Mouse (Mus musculus): ENCODE results near the gene Psmc5. TPM values are rescaled to one million over a fixed set of nuclear protein-coding genes. Genes with fewer than 3 reads are reported as not detected.
A peak's percentile ranks its signal among the peaks of the same experiment; 100 is the strongest.

Gene Psmc5
- polyA plus RNA-seq, 1 experiment from 2014 or later = 217 TPM

DNA sequence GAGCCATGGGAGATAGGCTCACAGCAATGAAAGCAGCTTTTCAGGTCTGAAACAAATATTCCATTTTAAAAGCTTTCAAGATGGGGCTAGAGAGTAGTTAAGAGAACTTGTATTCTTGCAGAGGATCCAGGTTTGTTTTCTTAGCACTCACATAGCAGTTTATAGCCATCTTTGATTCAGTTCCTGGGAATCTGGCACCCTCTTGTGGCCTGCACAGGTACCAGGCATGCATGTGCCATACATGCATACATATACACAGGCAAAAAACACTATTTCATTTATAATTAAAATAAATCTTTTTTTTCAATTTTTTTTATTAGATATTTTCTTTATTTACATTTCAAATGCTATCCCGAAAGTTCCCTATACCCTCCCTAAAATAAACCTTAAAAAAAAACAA lies 9.1 kb upstream of the Psmc5 start:
- H3K4me1 ChIP-seq (ENCODE audit: control insufficient read depth, insufficient read depth, low read length) = no peaks in the 10 kb centered on the region
- no peak overlapping the region for H3K27ac ChIP-seq (ENCODE audit: low read length)
- no peak for ATAC-seq (replicated peaks; ENCODE audit: extremely low read depth, insufficient read depth, low FRiP score)
- peaks cover 4% of the 10 kb centered on the region; the same call in 1 of the 2 replicates for H3K9me3 ChIP-seq (replicated peaks; ENCODE audit: control insufficient read depth, low read length)
- H3K4me3 ChIP-seq (ENCODE audit: low read length) = no peak overlapping the region
- no peak overlapping the region for H3K9ac ChIP-seq (ENCODE audit: low read length)
- H3K27me3 ChIP-seq (ENCODE audit: control insufficient read depth, insufficient read depth, low read length) = no peaks in the 10 kb centered on the region
- no peak overlapping the region for H3K4me2 ChIP-seq (ENCODE audit: low read depth, low read length)
- H3K36me3 ChIP-seq (ENCODE audit: control insufficient read depth, insufficient read depth) = peaks cover 85% of the 10 kb centered on the region
- WGBS = 89% methylated on average over 1 of the region's 1 CpGs

DNA sequence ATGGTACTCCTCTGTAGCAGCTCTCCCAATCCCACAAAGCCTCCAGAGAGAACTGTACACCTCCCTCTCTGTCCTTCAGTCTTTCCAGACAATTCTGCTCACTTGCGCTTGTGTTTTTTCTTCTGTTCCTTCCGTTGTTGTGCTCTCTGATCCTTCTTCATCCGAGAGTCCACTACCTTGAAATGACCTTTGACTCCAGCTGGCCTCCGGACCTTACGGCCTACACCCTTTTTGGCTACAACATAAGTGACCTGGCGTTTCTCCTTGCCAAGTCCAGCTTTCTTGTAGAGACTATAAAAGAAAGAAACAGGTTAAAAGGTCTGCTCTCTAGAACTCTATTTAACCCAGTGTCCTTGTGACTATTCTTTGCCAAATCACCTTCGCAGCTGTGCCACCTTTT lies 6.6 kb upstream of the Psmc5 start:
- Histone ChIP-seq H3K4me1 (ENCODE audit: control insufficient read depth, insufficient read depth, low read length) (no peaks in the 10 kb centered on the region), H3K9me3 (replicated peaks; ENCODE audit: control insufficient read depth, low read length) (peaks cover 4% of the 10 kb centered on the region; the same call in 1 of the 2 replicates), H3K27me3 (ENCODE audit: control insufficient read depth, insufficient read depth, low read length) (no peaks in the 10 kb centered on the region), H3K4me2 (ENCODE audit: low read depth, low read length) (no peak overlapping the region), H3K27ac (ENCODE audit: low read length) (no peak overlapping the region), H3K36me3 (ENCODE audit: control insufficient read depth, insufficient read depth) (peaks cover 78% of the 10 kb centered on the region), H3K4me3 (ENCODE audit: low read length) (no peak overlapping the region), H3K9ac (ENCODE audit: low read length) (no peak overlapping the region)
- WGBS = 87% methylated on average over 7 of the region's 7 CpGs
- ATAC-seq (replicated peaks; ENCODE audit: extremely low read depth, insufficient read depth, low FRiP score) = no peak

DNA sequence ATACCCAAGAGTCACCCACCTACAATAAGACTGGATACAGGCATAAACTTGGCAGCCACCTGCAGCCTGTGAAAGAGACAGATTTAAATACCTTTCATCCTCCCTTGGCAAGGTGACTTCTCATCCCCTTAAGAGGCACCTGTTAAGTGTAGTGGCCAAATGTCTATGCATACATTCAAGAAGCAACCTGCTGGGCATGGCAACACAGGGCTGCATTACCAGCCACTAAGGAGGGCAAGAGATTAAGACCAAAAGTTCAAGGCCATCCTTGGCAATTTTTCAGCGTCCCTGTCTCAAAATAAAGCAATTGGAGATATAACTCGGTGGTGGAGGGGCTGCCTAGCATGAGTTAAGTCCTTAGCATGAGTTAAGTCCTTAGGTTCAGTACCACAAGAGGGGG lies 1.2 kb upstream of the Psmc5 start:
- H3K27ac ChIP-seq (ENCODE audit: low read length) = no peak overlapping the region; the same call in 1 of the 2 replicates
- peaks cover 41% of the 10 kb centered on the region for H3K36me3 ChIP-seq (ENCODE audit: control insufficient read depth, insufficient read depth)
- peaks cover 13% of the 10 kb centered on the region for H3K4me1 ChIP-seq (ENCODE audit: control insufficient read depth, insufficient read depth, low read length)
- no peaks in the 10 kb centered on the region for H3K9me3 ChIP-seq (replicated peaks; ENCODE audit: control insufficient read depth, low read length)
- no peak for ATAC-seq (replicated peaks; ENCODE audit: extremely low read depth, insufficient read depth, low FRiP score)
- H3K4me3 ChIP-seq (ENCODE audit: low read length) = peak overlapping the region; percentile 94
- WGBS = 10% methylated on average over 2 of the region's 2 CpGs
- no peaks in the 10 kb centered on the region for H3K27me3 ChIP-seq (ENCODE audit: control insufficient read depth, insufficient read depth, low read length)
- H3K9ac ChIP-seq (ENCODE audit: low read length) = peak overlapping the region; percentile 94
- H3K4me2 ChIP-seq (ENCODE audit: low read depth, low read length) = peak overlapping the region; percentile 100

DNA sequence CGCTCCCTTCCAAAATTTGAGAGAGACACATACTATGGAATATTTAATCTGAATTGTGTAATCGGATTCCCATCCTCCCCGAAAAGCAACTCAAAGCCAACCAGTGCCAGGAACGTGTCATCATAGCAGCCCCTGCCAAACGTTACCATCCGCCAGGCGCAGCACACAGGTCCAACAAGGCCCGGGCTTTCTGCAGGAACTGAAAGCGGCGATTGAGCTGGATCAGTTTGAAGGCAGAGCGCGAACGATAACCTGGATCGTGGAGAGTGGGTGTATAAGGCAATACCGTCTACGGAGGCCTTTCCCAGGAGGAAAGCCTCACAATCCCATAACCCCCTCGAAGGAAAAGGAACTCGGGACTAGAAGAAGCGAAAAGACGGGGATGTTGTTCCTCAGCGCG lies 780 bp upstream of the Psmc5 start:
- H3K36me3 ChIP-seq (ENCODE audit: control insufficient read depth, insufficient read depth) = peaks cover 37% of the 10 kb centered on the region
- 2% methylated on average over 22 of the region's 22 CpGs for WGBS

DNA sequence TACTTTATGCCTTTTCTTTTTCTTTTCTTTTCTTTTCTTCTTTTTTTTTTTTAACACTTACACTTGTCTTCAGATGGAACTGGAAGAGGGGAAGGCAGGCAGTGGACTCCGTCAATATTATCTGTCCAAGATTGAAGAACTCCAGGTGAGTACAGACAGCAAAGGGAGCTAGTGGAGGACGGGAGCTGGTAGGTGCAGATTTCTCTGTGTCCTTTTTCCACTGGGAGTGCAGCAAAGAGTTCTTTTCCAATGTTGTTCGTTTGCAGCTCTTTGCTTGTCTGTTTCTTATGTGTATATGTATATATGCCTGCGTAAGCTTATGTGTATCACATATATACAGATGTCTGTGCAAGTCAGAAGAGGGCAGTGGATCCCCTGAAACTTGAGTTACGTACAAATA lies 821 bp downstream of the Psmc5 start:
- peak overlapping the region; percentile 100 for H3K4me2 ChIP-seq (ENCODE audit: low read depth, low read length)
- ATAC-seq (replicated peaks; ENCODE audit: extremely low read depth, insufficient read depth, low FRiP score) = no peak
- peak overlapping the region; percentile 85 for H3K27ac ChIP-seq (ENCODE audit: low read length)
- no peaks in the 10 kb centered on the region for H3K27me3 ChIP-seq (ENCODE audit: control insufficient read depth, insufficient read depth, low read length)
- H3K9me3 ChIP-seq (replicated peaks; ENCODE audit: control insufficient read depth, low read length) = no peaks in the 10 kb centered on the region
- H3K36me3 ChIP-seq (ENCODE audit: control insufficient read depth, insufficient read depth) = peaks cover 34% of the 10 kb centered on the region
- H3K9ac ChIP-seq (ENCODE audit: low read length) = peak overlapping the region; percentile 94
- 53% methylated on average over 5 of the region's 5 CpGs for WGBS
- H3K4me1 ChIP-seq (ENCODE audit: control insufficient read depth, insufficient read depth, low read length) = peaks cover 13% of the 10 kb centered on the region
- H3K4me3 ChIP-seq (ENCODE audit: low read length) = peak overlapping the region; percentile 94

More for the DNA sequence above, 780 bp upstream of the Psmc5 start:
- no peaks in the 10 kb centered on the region for H3K9me3 ChIP-seq (replicated peaks; ENCODE audit: control insufficient read depth, low read length)
- ATAC-seq (replicated peaks; ENCODE audit: extremely low read depth, insufficient read depth, low FRiP score) = no peak
- H3K4me1 ChIP-seq (ENCODE audit: control insufficient read depth, insufficient read depth, low read length) = peaks cover 13% of the 10 kb centered on the region
- peak overlapping the region; percentile 85 for H3K27ac ChIP-seq (ENCODE audit: low read length)
- peak overlapping the region; percentile 94 for H3K9ac ChIP-seq (ENCODE audit: low read length)
- no peaks in the 10 kb centered on the region for H3K27me3 ChIP-seq (ENCODE audit: control insufficient read depth, insufficient read depth, low read length)
- peak overlapping the region; percentile 100 for H3K4me2 ChIP-seq (ENCODE audit: low read depth, low read length)
- H3K4me3 ChIP-seq (ENCODE audit: low read length) = peak overlapping the region; percentile 94

DNA sequence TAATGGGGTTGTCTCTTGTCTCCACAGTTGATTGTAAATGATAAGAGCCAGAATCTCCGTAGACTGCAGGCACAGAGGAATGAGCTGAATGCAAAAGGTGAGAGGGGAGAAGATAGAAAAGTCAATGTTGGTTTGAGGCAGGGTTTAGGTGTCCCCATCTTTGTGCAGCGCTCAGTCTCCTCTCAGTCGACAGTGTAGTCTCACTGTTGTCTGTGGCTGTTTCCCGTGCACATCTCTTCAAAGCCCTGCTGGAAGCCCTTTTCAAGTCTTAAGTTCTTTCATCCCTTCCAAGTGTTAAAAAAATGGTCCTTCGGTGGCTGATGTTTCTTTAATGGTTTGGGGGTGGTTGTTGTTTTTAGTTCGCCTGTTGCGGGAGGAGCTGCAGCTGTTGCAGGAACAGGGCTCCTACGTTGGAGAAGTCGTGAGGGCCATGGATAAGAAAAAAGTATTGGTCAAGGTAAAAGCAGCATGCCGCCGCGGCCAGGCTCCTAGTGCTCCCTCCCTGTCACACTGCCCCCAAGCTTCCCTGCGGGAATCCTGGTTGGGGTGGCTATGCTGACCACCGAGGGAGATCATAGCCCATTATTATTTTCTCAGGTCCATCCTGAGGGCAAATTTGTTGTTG lies 5.0 kb downstream of the Psmc5 start:
- Histone ChIP-seq H3K4me1 (ENCODE audit: control insufficient read depth, insufficient read depth, low read length) (peaks cover 5% of the 10 kb centered on the region; the same call in 1 of the 2 replicates), H3K36me3 (ENCODE audit: control insufficient read depth, insufficient read depth) (peaks cover 60% of the 10 kb centered on the region), H3K4me2 (ENCODE audit: low read depth, low read length) (no peak overlapping the region), H3K4me3 (ENCODE audit: low read length) (no peak overlapping the region), H3K9ac (ENCODE audit: low read length) (no peak overlapping the region), H3K27me3 (ENCODE audit: control insufficient read depth, insufficient read depth, low read length) (no peaks in the 10 kb centered on the region), H3K27ac (ENCODE audit: low read length) (no peak overlapping the region), H3K9me3 (replicated peaks; ENCODE audit: control insufficient read depth, low read length) (no peaks in the 10 kb centered on the region)
- ATAC-seq (replicated peaks; ENCODE audit: extremely low read depth, insufficient read depth, low FRiP score) = no peak
- 73% methylated on average over 14 of the region's 14 CpGs for WGBS

DNA sequence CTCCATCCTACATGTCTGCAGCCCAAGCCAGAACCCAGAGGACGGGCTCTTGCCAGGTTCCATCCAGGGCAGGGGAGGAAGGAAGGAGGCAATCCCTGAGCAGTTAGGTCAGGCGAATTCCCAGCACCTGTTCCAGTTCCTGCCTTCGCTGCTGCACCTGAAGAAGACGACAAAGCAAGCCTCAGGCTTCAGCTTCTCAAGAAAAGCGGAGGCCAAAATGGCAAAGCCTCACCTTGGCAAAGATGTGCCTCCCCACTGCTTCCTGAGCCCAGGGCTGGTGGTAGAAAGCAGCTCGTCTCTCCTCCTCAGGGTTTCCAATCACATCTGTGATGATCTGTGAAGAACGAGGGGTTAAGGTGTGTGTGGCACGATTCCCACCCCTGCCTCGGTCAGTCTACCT lies 8.0 kb downstream of the Psmc5 start:
- Histone ChIP-seq H3K27ac (ENCODE audit: low read length) (no peak overlapping the region), H3K4me2 (ENCODE audit: low read depth, low read length) (no peak overlapping the region), H3K9ac (ENCODE audit: low read length) (no peak overlapping the region), H3K4me3 (ENCODE audit: low read length) (no peak overlapping the region), H3K9me3 (replicated peaks; ENCODE audit: control insufficient read depth, low read length) (no peaks in the 10 kb centered on the region), H3K4me1 (ENCODE audit: control insufficient read depth, insufficient read depth, low read length) (peaks cover 8% of the 10 kb centered on the region), H3K27me3 (ENCODE audit: control insufficient read depth, insufficient read depth, low read length) (no peaks in the 10 kb centered on the region), H3K36me3 (ENCODE audit: control insufficient read depth, insufficient read depth) (peaks cover 62% of the 10 kb centered on the region)
- 86% methylated on average over 9 of the region's 9 CpGs for WGBS
- no peak for ATAC-seq (replicated peaks; ENCODE audit: extremely low read depth, insufficient read depth, low FRiP score)

DNA sequence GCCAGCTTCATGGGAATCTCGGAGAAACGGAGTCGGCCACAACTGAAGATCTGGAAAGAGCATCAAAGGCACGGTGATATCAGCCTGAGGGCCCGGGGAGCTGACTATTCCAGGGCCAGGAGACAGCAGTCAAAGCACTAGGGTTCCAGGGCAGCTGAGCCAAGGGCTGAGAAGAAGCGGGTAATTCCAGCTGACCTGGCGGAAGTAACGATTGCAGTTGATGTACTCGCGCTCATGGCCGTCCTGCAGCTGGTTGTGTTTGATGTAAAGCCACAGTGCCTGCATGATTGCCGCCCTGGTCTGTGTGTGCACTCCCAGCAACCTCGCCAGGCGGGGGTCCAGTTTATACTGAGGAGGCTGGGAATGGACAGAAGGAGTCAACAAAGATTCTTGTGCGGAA lies 9.0 kb downstream of the Psmc5 start:
- H3K4me1 ChIP-seq (ENCODE audit: control insufficient read depth, insufficient read depth, low read length) = peaks cover 12% of the 10 kb centered on the region
- no peak for ATAC-seq (replicated peaks; ENCODE audit: extremely low read depth, insufficient read depth, low FRiP score)
- no peak overlapping the region for H3K4me2 ChIP-seq (ENCODE audit: low read depth, low read length)
- WGBS = 84% methylated on average over 15 of the region's 15 CpGs
- no peak overlapping the region for H3K4me3 ChIP-seq (ENCODE audit: low read length)
- H3K9me3 ChIP-seq (replicated peaks; ENCODE audit: control insufficient read depth, low read length) = no peaks in the 10 kb centered on the region
- H3K27ac ChIP-seq (ENCODE audit: low read length) = no peak overlapping the region
- no peaks in the 10 kb centered on the region for H3K27me3 ChIP-seq (ENCODE audit: control insufficient read depth, insufficient read depth, low read length)
- peaks cover 58% of the 10 kb centered on the region for H3K36me3 ChIP-seq (ENCODE audit: control insufficient read depth, insufficient read depth)
- no peak overlapping the region for H3K9ac ChIP-seq (ENCODE audit: low read length)

DNA sequence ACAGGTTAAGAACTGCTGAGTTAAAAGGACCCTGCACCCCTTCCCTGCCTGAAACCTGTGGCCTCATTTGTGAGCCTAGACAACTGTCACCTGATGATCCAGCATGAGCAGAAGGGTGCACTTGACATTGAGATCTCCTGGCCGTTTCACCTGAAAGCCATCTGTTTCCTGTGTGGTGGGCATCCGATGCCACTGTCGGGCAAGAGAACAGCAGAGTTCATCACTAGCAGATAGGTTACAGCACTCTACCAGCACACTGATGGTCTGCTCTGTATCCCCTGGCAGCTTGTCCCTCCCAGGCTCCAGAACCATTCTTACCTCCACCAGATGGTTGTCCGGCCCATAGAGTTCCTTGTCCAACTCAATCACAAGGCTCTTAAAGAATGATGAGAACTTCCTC lies 9.6 kb downstream of the Psmc5 start:
- 85% methylated on average over 4 of the region's 4 CpGs for WGBS
- no peaks in the 10 kb centered on the region for H3K9me3 ChIP-seq (replicated peaks; ENCODE audit: control insufficient read depth, low read length)
- peaks cover 14% of the 10 kb centered on the region for H3K4me1 ChIP-seq (ENCODE audit: control insufficient read depth, insufficient read depth, low read length)
- H3K36me3 ChIP-seq (ENCODE audit: control insufficient read depth, insufficient read depth) = peaks cover 57% of the 10 kb centered on the region
- no peaks in the 10 kb centered on the region for H3K27me3 ChIP-seq (ENCODE audit: control insufficient read depth, insufficient read depth, low read length)
- no peak overlapping the region for H3K9ac ChIP-seq (ENCODE audit: low read length)
- no peak overlapping the region for H3K4me3 ChIP-seq (ENCODE audit: low read length)
- no peak for ATAC-seq (replicated peaks; ENCODE audit: extremely low read depth, insufficient read depth, low FRiP score)
- no peak overlapping the region for H3K27ac ChIP-seq (ENCODE audit: low read length)
- no peak overlapping the region for H3K4me2 ChIP-seq (ENCODE audit: low read depth, low read length)
